Mouse (Mus musculus): Measurements from ENCODE around the gene Galnt9. TPM values are rescaled to one million over a fixed set of nuclear protein-coding genes. Genes with fewer than 3 reads are reported as not detected.

The Galnt9 gene
- polyA plus RNA-seq, 1 experiment from 2014 or later, result 0.67 TPM

- no peak for DNase-seq (ENCODE audit: extremely low spot score, low spot score)
- Histone ChIP-seq H3K36me3 (replicated peaks) (no peaks in the 10 kb centered on the region), H3K27me3 (ENCODE audit: poor library complexity, severe bottlenecking) (peaks cover 23% of the 10 kb centered on the region), H3K27ac (no peak overlapping the region), H3K4me1 (peaks cover 4% of the 10 kb centered on the region; the same call in 1 of the 2 replicates), H3K4me3 (no peak overlapping the region), H3K9me3 (no peaks in the 10 kb centered on the region)
- 41% methylated on average over 12 of the region's 12 CpGs for WGBS
These were observed 54.3 kb downstream of the Galnt9 start for GRCm38 (mm10) chr5:110598298-110599095.

DNA sequence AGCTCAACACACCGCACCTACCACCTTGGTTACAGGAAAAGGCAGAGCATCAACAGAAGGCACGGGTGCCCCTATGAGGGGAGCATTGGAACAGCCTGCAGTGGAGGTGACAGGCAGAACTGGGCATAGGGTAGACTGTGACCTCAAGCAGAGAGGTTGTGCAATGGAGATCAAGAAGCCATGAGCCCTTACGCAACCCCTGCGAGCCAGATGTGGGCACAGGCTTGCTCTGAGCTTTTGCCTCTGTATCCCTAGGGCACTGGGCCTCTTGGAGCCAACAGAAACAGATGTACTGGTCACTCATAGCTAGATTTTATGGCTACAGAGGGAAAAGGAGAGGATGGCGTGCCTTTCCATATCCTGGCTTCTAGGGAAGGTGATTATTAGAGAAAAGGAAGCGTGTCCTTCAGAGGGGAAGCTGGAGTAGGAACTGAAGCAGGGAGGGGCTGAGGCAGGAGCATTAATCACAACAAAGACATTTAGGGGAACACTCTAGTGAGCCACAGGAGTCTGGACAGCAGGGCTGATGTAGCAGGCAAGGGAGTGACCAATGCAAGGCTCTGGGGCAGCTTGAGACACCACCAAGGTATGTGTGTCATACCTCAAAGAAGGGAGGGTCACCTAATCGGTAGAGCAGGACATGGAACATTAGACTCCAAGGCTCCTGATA lies 59.0 kb downstream of the Galnt9 start:
- Histone ChIP-seq H3K4me3 (no peak overlapping the region), H3K27ac (no peak overlapping the region), H3K9me3 (no peaks in the 10 kb centered on the region), H3K27me3 (ENCODE audit: poor library complexity, severe bottlenecking) (peaks cover 56% of the 10 kb centered on the region), H3K4me1 (peaks cover 10% of the 10 kb centered on the region), H3K36me3 (replicated peaks) (no peaks in the 10 kb centered on the region)
- DNase-seq (ENCODE audit: extremely low spot score, low spot score), result no peak
- 87% methylated on average over 7 of the region's 7 CpGs for whole genome bisulfite sequencing

- Histone ChIP-seq H3K27me3 (ENCODE audit: poor library complexity, severe bottlenecking) (peaks cover 58% of the 10 kb centered on the region), H3K4me3 (no peak overlapping the region), H3K9me3 (no peaks in the 10 kb centered on the region), H3K4me1 (peaks cover 17% of the 10 kb centered on the region), H3K27ac (no peak overlapping the region), H3K36me3 (replicated peaks) (no peaks in the 10 kb centered on the region)
- no peak for DNase-seq (ENCODE audit: extremely low spot score, low spot score)
- WGBS, result 91% methylated on average over 2 of the region's 2 CpGs
These were observed 60.2 kb downstream of the Galnt9 start for GRCm38 (mm10) chr5:110604311-110604710.

GRCm38 (mm10) chr5:110605531-110606221 lies 61.5 kb downstream of the Galnt9 start:
- Histone ChIP-seq H3K4me3 (no peak overlapping the region), H3K36me3 (replicated peaks) (no peaks in the 10 kb centered on the region), H3K27ac (no peak overlapping the region), H3K4me1 (peaks cover 24% of the 10 kb centered on the region), H3K27me3 (ENCODE audit: poor library complexity, severe bottlenecking) (peaks cover 67% of the 10 kb centered on the region), H3K9me3 (no peaks in the 10 kb centered on the region)
- no peak for DNase-seq (ENCODE audit: extremely low spot score, low spot score)
- WGBS, result 68% methylated on average over 5 of the region's 5 CpGs

- no peak overlapping the region for H3K27ac ChIP-seq
- no peak overlapping the region for H3K4me3 ChIP-seq
- DNase-seq (ENCODE audit: extremely low spot score, low spot score), result no peak
- no peaks in the 10 kb centered on the region for H3K36me3 ChIP-seq (replicated peaks)
- WGBS, result 69% methylated on average over 3 of the region's 3 CpGs
- H3K27me3 ChIP-seq (ENCODE audit: poor library complexity, severe bottlenecking), result peaks cover 72% of the 10 kb centered on the region
- H3K4me1 ChIP-seq, result peaks cover 24% of the 10 kb centered on the region
- no peaks in the 10 kb centered on the region for H3K9me3 ChIP-seq
These were observed 63.6 kb downstream of the Galnt9 start for GRCm38 (mm10) chr5:110607767-110608166.

GRCm38 (mm10) chr5:110608336-110608735 lies 64.2 kb downstream of the Galnt9 start:
- Histone ChIP-seq H3K36me3 (replicated peaks) (no peaks in the 10 kb centered on the region), H3K4me1 (peaks cover 24% of the 10 kb centered on the region), H3K27me3 (ENCODE audit: poor library complexity, severe bottlenecking) (peaks cover 73% of the 10 kb centered on the region), H3K4me3 (no peak overlapping the region), H3K27ac (no peak overlapping the region), H3K9me3 (no peaks in the 10 kb centered on the region)
- WGBS, result 73% methylated on average over 6 of the region's 6 CpGs
- DNase-seq (ENCODE audit: extremely low spot score, low spot score), result no peak

DNA sequence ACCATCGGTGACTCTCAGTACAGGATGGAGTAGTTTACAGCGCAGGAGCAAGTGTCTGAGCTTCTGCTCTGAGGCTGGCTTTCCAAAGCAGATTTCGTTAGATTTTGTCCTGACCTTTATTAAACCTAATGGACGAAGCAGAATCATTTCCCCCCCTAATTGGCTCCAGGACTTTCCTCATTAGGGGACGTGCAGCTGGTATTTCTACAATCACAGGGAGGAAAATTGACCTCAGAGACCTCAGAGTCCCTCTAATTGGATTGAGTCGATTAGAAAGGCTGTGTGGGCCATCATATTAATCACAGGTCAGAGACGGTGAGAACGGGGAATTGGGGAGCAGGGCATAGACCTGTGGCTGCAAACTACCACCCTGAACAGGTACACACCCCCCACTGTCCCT lies 64.8 kb downstream of the Galnt9 start:
- 23% methylated on average over 8 of the region's 8 CpGs for whole genome bisulfite sequencing
- H3K27ac ChIP-seq, result no peak overlapping the region
- H3K27me3 ChIP-seq (ENCODE audit: poor library complexity, severe bottlenecking), result peaks cover 72% of the 10 kb centered on the region
- H3K36me3 ChIP-seq (replicated peaks), result no peaks in the 10 kb centered on the region
- DNase-seq (ENCODE audit: extremely low spot score, low spot score), result no peak
- no peaks in the 10 kb centered on the region for H3K9me3 ChIP-seq
- no peak overlapping the region for H3K4me3 ChIP-seq
- H3K4me1 ChIP-seq, result peaks cover 24% of the 10 kb centered on the region

DNA sequence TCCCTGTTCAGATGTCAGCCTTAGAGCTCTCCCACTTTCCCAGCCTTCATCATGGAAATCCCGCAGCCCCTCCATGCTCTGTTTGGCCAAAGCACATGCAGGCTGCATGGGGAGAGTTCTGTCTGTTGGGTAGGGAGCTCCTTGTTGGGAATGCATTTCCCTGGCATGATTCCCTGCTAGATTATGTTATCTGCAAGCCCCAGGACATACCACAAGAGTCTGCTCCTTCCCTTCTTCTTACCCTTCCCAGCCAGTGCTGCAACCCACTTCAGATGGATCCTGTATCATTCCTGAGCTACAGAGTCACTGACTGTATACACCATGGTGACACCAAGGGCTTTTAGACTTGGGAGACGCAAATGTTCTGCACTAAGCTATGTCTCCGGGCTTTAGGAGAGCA lies 65.3 kb downstream of the Galnt9 start:
- whole genome bisulfite sequencing, result 81% methylated on average over 3 of the region's 3 CpGs
- no peaks in the 10 kb centered on the region for H3K9me3 ChIP-seq
- H3K36me3 ChIP-seq (replicated peaks), result no peaks in the 10 kb centered on the region
- no peak for DNase-seq (ENCODE audit: extremely low spot score, low spot score)
- H3K27ac ChIP-seq, result no peak overlapping the region
- H3K4me1 ChIP-seq, result peaks cover 24% of the 10 kb centered on the region
- peaks cover 72% of the 10 kb centered on the region for H3K27me3 ChIP-seq (ENCODE audit: poor library complexity, severe bottlenecking)
- no peak overlapping the region for H3K4me3 ChIP-seq

GRCm38 (mm10) chr5:110609868-110610267 lies 65.7 kb downstream of the Galnt9 start:
- no peak overlapping the region for H3K4me3 ChIP-seq
- H3K4me1 ChIP-seq, result peaks cover 24% of the 10 kb centered on the region
- no peaks in the 10 kb centered on the region for H3K9me3 ChIP-seq
- H3K36me3 ChIP-seq (replicated peaks), result no peaks in the 10 kb centered on the region
- peaks cover 72% of the 10 kb centered on the region for H3K27me3 ChIP-seq (ENCODE audit: poor library complexity, severe bottlenecking)
- DNase-seq (ENCODE audit: extremely low spot score, low spot score), result no peak
- no peak overlapping the region for H3K27ac ChIP-seq
- WGBS, result 86% methylated on average over 5 of the region's 5 CpGs

DNA sequence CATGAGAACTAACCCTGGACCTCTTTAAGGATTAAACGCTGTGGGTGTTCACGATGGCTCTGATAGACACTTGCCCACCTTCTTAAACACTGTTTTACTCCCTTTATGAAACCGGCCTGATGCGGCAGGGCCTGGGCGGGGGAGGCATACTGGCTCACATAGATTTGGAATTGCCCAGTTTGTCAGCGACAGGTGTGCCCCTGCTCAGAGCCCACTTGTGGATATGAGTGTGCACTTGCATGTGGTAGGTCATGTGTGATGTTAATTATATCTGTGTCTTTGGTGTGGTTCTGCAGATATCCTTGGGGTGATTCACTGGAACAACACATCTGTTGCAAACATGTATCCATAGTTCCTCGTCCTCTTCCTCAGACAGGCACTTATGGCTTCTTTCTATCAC lies 66.3 kb downstream of the Galnt9 start:
- DNase-seq (ENCODE audit: extremely low spot score, low spot score), result no peak
- Histone ChIP-seq H3K36me3 (replicated peaks) (no peaks in the 10 kb centered on the region), H3K9me3 (no peaks in the 10 kb centered on the region), H3K4me1 (peaks cover 24% of the 10 kb centered on the region), H3K27me3 (ENCODE audit: poor library complexity, severe bottlenecking) (peaks cover 68% of the 10 kb centered on the region), H3K27ac (no peak overlapping the region), H3K4me3 (no peak overlapping the region)
- WGBS, result 92% methylated on average over 7 of the region's 7 CpGs

DNA sequence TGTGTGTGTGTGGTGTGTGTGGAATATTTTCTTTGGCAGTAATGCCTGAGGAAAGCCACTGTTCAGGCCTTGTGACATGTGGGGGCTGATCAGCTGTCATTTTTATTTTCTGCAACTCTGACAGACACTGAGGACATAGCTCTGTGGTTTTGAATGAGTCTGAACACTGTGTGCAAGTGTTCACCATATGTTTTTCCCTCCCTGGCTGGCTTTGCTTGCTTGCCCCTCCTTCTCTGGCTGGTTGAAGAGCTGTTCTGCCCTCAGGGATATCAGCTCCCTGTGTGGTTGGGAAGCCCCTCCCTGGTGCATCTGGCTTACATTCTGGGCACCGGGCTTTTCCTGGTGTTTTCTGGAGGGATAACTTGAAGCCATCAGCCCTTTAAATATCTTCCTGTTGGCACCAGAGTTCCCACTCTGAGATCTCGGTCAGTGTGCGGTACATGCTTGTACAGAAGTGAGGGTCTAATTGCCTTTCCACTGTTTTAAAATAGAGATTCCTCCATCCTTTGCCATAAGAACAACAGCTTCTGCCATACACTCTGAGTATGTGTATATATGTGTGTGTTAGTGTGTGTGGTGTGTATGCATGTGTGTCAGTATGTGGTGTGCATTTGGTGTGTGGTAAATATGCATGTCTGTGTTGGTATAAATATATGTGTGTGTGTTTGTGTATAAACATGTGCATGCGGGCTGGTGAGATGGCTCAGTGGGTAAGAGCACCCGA lies 67.4 kb downstream of the Galnt9 start:
- WGBS, result 76% methylated on average over 5 of the region's 5 CpGs
- Histone ChIP-seq H3K9me3 (no peaks in the 10 kb centered on the region), H3K27me3 (ENCODE audit: poor library complexity, severe bottlenecking) (peaks cover 57% of the 10 kb centered on the region), H3K4me3 (no peak overlapping the region), H3K4me1 (peaks cover 24% of the 10 kb centered on the region), H3K27ac (no peak overlapping the region), H3K36me3 (replicated peaks) (no peaks in the 10 kb centered on the region)
- no peak for DNase-seq (ENCODE audit: extremely low spot score, low spot score)

DNA sequence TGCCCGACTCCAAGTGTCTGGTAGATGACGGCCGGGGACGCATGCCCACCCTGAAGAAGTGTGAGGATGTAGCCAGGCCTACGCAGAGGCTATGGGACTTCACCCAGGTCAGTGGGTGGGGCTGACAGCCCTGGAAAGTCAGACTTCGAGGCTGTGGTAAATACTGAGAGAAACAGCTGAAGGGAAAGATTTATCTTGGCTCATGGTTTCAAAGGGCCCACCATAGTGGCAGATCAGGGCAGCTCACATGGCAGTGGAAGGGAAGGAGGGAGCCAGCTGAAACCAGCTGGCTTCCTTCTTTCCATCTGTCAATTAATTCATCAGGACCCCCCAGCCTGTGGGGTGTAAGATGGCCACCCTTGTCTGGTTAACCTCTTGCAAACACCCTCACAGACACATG lies 75.1 kb downstream of the Galnt9 start:
- Histone ChIP-seq H3K9me3 (no peaks in the 10 kb centered on the region), H3K4me3 (no peak overlapping the region), H3K36me3 (replicated peaks) (no peaks in the 10 kb centered on the region), H3K27me3 (ENCODE audit: poor library complexity, severe bottlenecking) (no peaks in the 10 kb centered on the region), H3K4me1 (no peaks in the 10 kb centered on the region), H3K27ac (no peak overlapping the region)
- no peak for DNase-seq (ENCODE audit: extremely low spot score, low spot score)
- WGBS, result 92% methylated on average over 6 of the region's 6 CpGs

Data from forebrain, embryonic 10.5 days (tissue).